Mouse (Mus musculus) mouse trophoblast stem cell (cell line): ENCODE measurements around the gene Pdk1.
"Not testable (repeated sequence)": the region's sequence is repeated elsewhere in the genome, so short reads cannot be mapped to it uniquely, and the experiment has no call there.

Experiments used
- in situ Hi-C, 2 experiments: fragments of 300-500 bp; cut with MseI, MboI; formaldehyde crosslinking; loops; 2 replicates in 1 of 2; 3 replicates in 1 of 2; pipeline ENCODE4 v1.15.1; 2025

Gene Pdk1

GRCm38 (mm10) chr2:71874422-71874821 is 1.4 kb downstream of the Pdk1 start:
- in situ Hi-C loops = no loop called here

GRCm38 (mm10) chr2:71874836-71875235 is 1.8 kb downstream of the Pdk1 start:
- in situ Hi-C loops = no loop called here

GRCm38 (mm10) chr2:71877865-71878264 is 4.8 kb downstream of the Pdk1 start:
- in situ Hi-C loops = no loop called here

- in situ Hi-C loops = no loop called here
These were observed 5.4 kb downstream of the Pdk1 start for GRCm38 (mm10) chr2:71878441-71878840.

- in situ Hi-C loops = no loop called here
These were observed 5.9 kb downstream of the Pdk1 start for GRCm38 (mm10) chr2:71878943-71879342.

GRCm38 (mm10) chr2:71882914-71883651 is 10.1 kb downstream of the Pdk1 start:
- in situ Hi-C loops = no loop called here

GRCm38 (mm10) chr2:71887269-71887668 is 14.2 kb downstream of the Pdk1 start:
- in situ Hi-C loops = no loop called here

- in situ Hi-C loops = no loop called here
These were observed 15.4 kb downstream of the Pdk1 start for GRCm38 (mm10) chr2:71888437-71888836.

- in situ Hi-C loops = no loop called here
These were observed 18.5 kb downstream of the Pdk1 start for GRCm38 (mm10) chr2:71891536-71891935.

GRCm38 (mm10) chr2:71892741-71893349 is 19.8 kb downstream of the Pdk1 start:
- in situ Hi-C loops = no loop called here

GRCm38 (mm10) chr2:71895596-71896286 is 22.7 kb downstream of the Pdk1 start:
- in situ Hi-C loops = no loop called here

- in situ Hi-C loops = no loop called here
These were observed 24.4 kb downstream of the Pdk1 start for GRCm38 (mm10) chr2:71897420-71897819.

GRCm38 (mm10) chr2:71898335-71898856 is 25.4 kb downstream of the Pdk1 start:
- in situ Hi-C loops = no loop called here

- in situ Hi-C loops = loop anchor here (5.0 kb wide), 1 partner anchor 57 kb away; no protein-coding TSS in a partner anchor
These were observed 26.9 kb downstream of the Pdk1 start for GRCm38 (mm10) chr2:71899886-71900285.

- in situ Hi-C loops = no loop called here
These were observed 32.1 kb downstream of the Pdk1 start for GRCm38 (mm10) chr2:71905154-71905553.

- in situ Hi-C loops = not testable (repeated sequence)
These were observed 33.3 kb downstream of the Pdk1 start for GRCm38 (mm10) chr2:71906356-71906755.

- in situ Hi-C loops = no loop called here
These were observed 40.9 kb downstream of the Pdk1 start for GRCm38 (mm10) chr2:71913911-71914310.

GRCm38 (mm10) chr2:71919227-71919647 is 46.2 kb downstream of the Pdk1 start:
- in situ Hi-C loops = no loop called here

GRCm38 (mm10) chr2:71924931-71925330 is 51.9 kb downstream of the Pdk1 start:
- in situ Hi-C loops = not testable (repeated sequence)

GRCm38 (mm10) chr2:71934046-71934445 is 61.0 kb downstream of the Pdk1 start:
- in situ Hi-C loops = no loop called here

GRCm38 (mm10) chr2:71936711-71937110 is 63.7 kb downstream of the Pdk1 start:
- in situ Hi-C loops = no loop called here

GRCm38 (mm10) chr2:71937649-71938308 is 64.8 kb downstream of the Pdk1 start:
- in situ Hi-C loops = no loop called here
